Mouse (Mus musculus): ENCODE measurements around the gene Tnfrsf1b.

DNA sequence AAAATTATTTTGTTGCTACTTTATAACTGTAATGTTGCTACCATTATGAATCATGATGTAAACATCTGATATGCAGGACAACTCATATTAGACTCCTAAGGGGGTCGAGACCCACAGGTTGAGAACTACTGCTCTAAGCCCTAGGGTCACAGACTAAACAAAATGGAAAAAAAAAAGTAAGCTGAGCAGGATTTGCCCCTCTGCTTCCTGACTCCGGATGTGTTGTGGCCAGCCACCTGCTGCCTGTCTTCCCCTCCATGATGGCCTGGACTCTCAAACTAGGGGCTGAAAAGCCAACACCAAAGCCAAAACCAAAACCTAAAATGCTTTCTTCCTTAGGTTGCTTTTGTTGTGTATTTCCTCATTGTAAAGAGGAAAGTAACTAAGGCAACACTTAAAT lies 35.6 kb downstream of the Tnfrsf1b start:
- TF ChIP-seq CTCF (IDR thresholded peaks at IDR 0.05; ENCODE audit: borderline replicate concordance, control insufficient read depth, extremely low read depth, insufficient read depth, low read length, poor library complexity) = no peak
- no peak for TF ChIP-seq POLR2A (IDR thresholded peaks at IDR 0.05; ENCODE audit: control insufficient read depth, extremely low read depth, insufficient read depth, low read length, poor library complexity)

Measured in thymus, adult 2 months (tissue).